Mouse (Mus musculus) erythroblast, embryonic 14.5 days (primary cell): ENCODE results near the gene Ifitm1.

Experiments
- GATA1 ChIP-seq: IDR thresholded peaks from 2 replicates; pipeline ENCODE4 v1.6.1; 2012; ENCODE audit warnings: low read length, inconsistent platforms, mixed read lengths
- TAL1 ChIP-seq: IDR thresholded peaks from 3 replicates; pipeline ENCODE4 v1.6.1; 2012; ENCODE audit warnings: low read length, inconsistent platforms, mixed read lengths

DNA sequence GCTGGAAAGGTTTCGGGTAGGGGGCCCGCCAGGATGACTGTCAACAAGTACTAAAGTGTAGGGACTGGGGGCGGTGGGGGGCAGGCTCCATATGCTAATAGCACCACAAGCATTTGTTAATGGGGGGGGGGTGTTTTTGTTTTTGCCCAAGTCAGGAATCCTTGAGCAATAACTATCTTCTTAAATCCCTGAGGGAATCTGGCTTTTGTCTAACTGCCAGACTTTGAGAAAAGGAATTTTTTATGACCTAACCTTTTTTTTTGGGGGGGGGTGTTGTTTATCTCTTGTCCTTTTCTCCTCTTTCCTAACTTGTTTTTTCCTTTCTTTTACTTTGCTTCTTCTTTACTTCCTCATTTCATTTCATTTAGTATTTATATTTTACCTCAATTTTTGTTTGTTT lies 8.4 kb downstream of the Ifitm1 start:
- TF ChIP-seq GATA1: no peak
- TF ChIP-seq TAL1: no peak
